Mouse (Mus musculus): ENCODE data around the gene Fem1a. TPM values are rescaled to one million over a fixed set of nuclear protein-coding genes. Genes with fewer than 3 reads are reported as not detected.

The Fem1a gene
- total and polyA plus RNA-seq, 2 experiments from 2014 or later = 37.1 to 82.1 TPM

GRCm38 (mm10) chr17:56261166-56261565, 4.6 kb downstream of the Fem1a start:
- peak overlapping the region; percentile 19; the same call in 1 of the 2 replicates for H3K9ac ChIP-seq (replicated peaks; ENCODE audit: low read depth, low read length)
- WGBS = 33% methylated on average over 3 of the region's 3 CpGs

GRCm38 (mm10) chr17:56262645-56263094, 6.1 kb downstream of the Fem1a start:
- WGBS = 35% methylated on average over 3 of the region's 3 CpGs
- Histone ChIP-seq H3K9ac (replicated peaks; ENCODE audit: low read depth, low read length) (peak overlapping the region; percentile 26; the same call in 1 of the 2 replicates), H3K4me2 (ENCODE audit: low read depth, low read length) (peak overlapping the region; percentile 32), H3K4me3 (ENCODE audit: low read depth, low read length) (no peak overlapping the region), H3K4me1 (ENCODE audit: control insufficient read depth, insufficient read depth) (peaks cover 46% of the 10 kb centered on the region), H3K27ac (ENCODE audit: low read depth) (peak overlapping the region; percentile 94), H3K27me3 (ENCODE audit: control insufficient read depth, insufficient read depth, low read length) (no peaks in the 10 kb centered on the region), H3K9me3 (replicated peaks; ENCODE audit: control insufficient read depth, low read length) (no peaks in the 10 kb centered on the region), H3K36me3 (replicated peaks; ENCODE audit: control insufficient read depth, insufficient read depth, low read length) (peaks cover 34% of the 10 kb centered on the region)
- TF ChIP-seq EP300 (IDR thresholded peaks at IDR 0.05; ENCODE audit: low read depth) (no peak), CTCF (IDR thresholded peaks at IDR 0.05; ENCODE audit: low read depth) (0 out of 2 replicates have a peak, but pooled peaks have one; percentile 6)
- DNase-seq (ENCODE audit: low spot score) (peak; percentile 78), ATAC-seq (ENCODE audit: insufficient read depth, low read depth) (peak; percentile 73)

More at GRCm38 (mm10) chr17:56261166-56261565, 4.6 kb downstream of the Fem1a start:
- Histone ChIP-seq H3K9me3 (replicated peaks; ENCODE audit: control insufficient read depth, low read length) (no peaks in the 10 kb centered on the region), H3K36me3 (replicated peaks; ENCODE audit: control insufficient read depth, insufficient read depth, low read length) (peaks cover 34% of the 10 kb centered on the region), H3K27ac (ENCODE audit: low read depth) (peak overlapping the region; percentile 94), H3K4me2 (ENCODE audit: low read depth, low read length) (peak overlapping the region; percentile 89), H3K4me1 (ENCODE audit: control insufficient read depth, insufficient read depth) (peaks cover 50% of the 10 kb centered on the region), H3K27me3 (ENCODE audit: control insufficient read depth, insufficient read depth, low read length) (no peaks in the 10 kb centered on the region), H3K4me3 (ENCODE audit: low read depth, low read length) (no peak overlapping the region)
- no peak for TF ChIP-seq CTCF (IDR thresholded peaks at IDR 0.05; ENCODE audit: low read depth)
- TF ChIP-seq EP300 (IDR thresholded peaks at IDR 0.05; ENCODE audit: low read depth) = 0 out of 2 replicates have a peak, but pooled peaks have one; percentile 39
- ATAC-seq (ENCODE audit: insufficient read depth, low read depth) (peak; percentile 46), DNase-seq (ENCODE audit: low spot score) (peak; percentile 79)

- H3K36me3 ChIP-seq (replicated peaks; ENCODE audit: control insufficient read depth, insufficient read depth, low read length) = peaks cover 26% of the 10 kb centered on the region
- H3K9ac ChIP-seq (replicated peaks; ENCODE audit: low read depth, low read length) = no peak overlapping the region
- peak; percentile 71 for DNase-seq (ENCODE audit: low spot score)
- no peaks in the 10 kb centered on the region for H3K9me3 ChIP-seq (replicated peaks; ENCODE audit: control insufficient read depth, low read length)
- peak; percentile 42 for ATAC-seq (ENCODE audit: insufficient read depth, low read depth)
- TF ChIP-seq EP300 (IDR thresholded peaks at IDR 0.05; ENCODE audit: low read depth) = no peak
- TF ChIP-seq CTCF (IDR thresholded peaks at IDR 0.05; ENCODE audit: low read depth) = peak; percentile 81
- H3K27ac ChIP-seq (ENCODE audit: low read depth) = 0 out of 2 replicates have a peak overlapping the region, but pooled peaks have one; percentile 22
- 23% methylated on average over 8 of the region's 8 CpGs for WGBS
- H3K4me3 ChIP-seq (ENCODE audit: low read depth, low read length) = no peak overlapping the region
- no peak overlapping the region for H3K4me2 ChIP-seq (ENCODE audit: low read depth, low read length)
- peaks cover 42% of the 10 kb centered on the region for H3K4me1 ChIP-seq (ENCODE audit: control insufficient read depth, insufficient read depth)
- no peaks in the 10 kb centered on the region for H3K27me3 ChIP-seq (ENCODE audit: control insufficient read depth, insufficient read depth, low read length)
These were observed 7.4 kb downstream of the Fem1a start for GRCm38 (mm10) chr17:56264020-56264419.

GRCm38 (mm10) chr17:56265011-56265410, 8.4 kb downstream of the Fem1a start:
- DNase-seq (ENCODE audit: low spot score) (no peak), ATAC-seq (ENCODE audit: insufficient read depth, low read depth) (no peak)
- Histone ChIP-seq H3K9ac (replicated peaks; ENCODE audit: low read depth, low read length) (no peak overlapping the region), H3K27ac (ENCODE audit: low read depth) (peak overlapping the region; percentile 21; the same call in 1 of the 2 replicates), H3K4me2 (ENCODE audit: low read depth, low read length) (no peak overlapping the region), H3K36me3 (replicated peaks; ENCODE audit: control insufficient read depth, insufficient read depth, low read length) (peaks cover 19% of the 10 kb centered on the region), H3K4me1 (ENCODE audit: control insufficient read depth, insufficient read depth) (peaks cover 38% of the 10 kb centered on the region), H3K4me3 (ENCODE audit: low read depth, low read length) (no peak overlapping the region), H3K9me3 (replicated peaks; ENCODE audit: control insufficient read depth, low read length) (no peaks in the 10 kb centered on the region), H3K27me3 (ENCODE audit: control insufficient read depth, insufficient read depth, low read length) (no peaks in the 10 kb centered on the region)
- TF ChIP-seq EP300 (IDR thresholded peaks at IDR 0.05; ENCODE audit: low read depth) = no peak
- no peak for TF ChIP-seq CTCF (IDR thresholded peaks at IDR 0.05; ENCODE audit: low read depth)
- WGBS = 83% methylated on average over 4 of the region's 4 CpGs

GRCm38 (mm10) chr17:56265869-56266268, 9.3 kb downstream of the Fem1a start:
- Histone ChIP-seq H3K9ac (replicated peaks; ENCODE audit: low read depth, low read length) (no peak overlapping the region), H3K36me3 (replicated peaks; ENCODE audit: control insufficient read depth, insufficient read depth, low read length) (peaks cover 21% of the 10 kb centered on the region; the same call in 1 of the 2 replicates), H3K27ac (ENCODE audit: low read depth) (no peak overlapping the region), H3K4me2 (ENCODE audit: low read depth, low read length) (no peak overlapping the region), H3K4me3 (ENCODE audit: low read depth, low read length) (no peak overlapping the region), H3K4me1 (ENCODE audit: control insufficient read depth, insufficient read depth) (peaks cover 30% of the 10 kb centered on the region), H3K27me3 (ENCODE audit: control insufficient read depth, insufficient read depth, low read length) (no peaks in the 10 kb centered on the region), H3K9me3 (replicated peaks; ENCODE audit: control insufficient read depth, low read length) (no peaks in the 10 kb centered on the region)
- no peak for ATAC-seq (ENCODE audit: insufficient read depth, low read depth)
- DNase-seq (ENCODE audit: low spot score) = no peak
- 95% methylated on average over 3 of the region's 3 CpGs for WGBS
- no peak for TF ChIP-seq EP300 (IDR thresholded peaks at IDR 0.05; ENCODE audit: low read depth)
- no peak for TF ChIP-seq CTCF (IDR thresholded peaks at IDR 0.05; ENCODE audit: low read depth)

GRCm38 (mm10) chr17:56266271-56266670, 9.7 kb downstream of the Fem1a start:
- Histone ChIP-seq H3K36me3 (replicated peaks; ENCODE audit: control insufficient read depth, insufficient read depth, low read length) (peaks cover 23% of the 10 kb centered on the region), H3K27ac (ENCODE audit: low read depth) (no peak overlapping the region), H3K27me3 (ENCODE audit: control insufficient read depth, insufficient read depth, low read length) (no peaks in the 10 kb centered on the region), H3K4me1 (ENCODE audit: control insufficient read depth, insufficient read depth) (peaks cover 26% of the 10 kb centered on the region), H3K9ac (replicated peaks; ENCODE audit: low read depth, low read length) (no peak overlapping the region), H3K4me3 (ENCODE audit: low read depth, low read length) (no peak overlapping the region), H3K9me3 (replicated peaks; ENCODE audit: control insufficient read depth, low read length) (no peaks in the 10 kb centered on the region), H3K4me2 (ENCODE audit: low read depth, low read length) (no peak overlapping the region)
- TF ChIP-seq CTCF (IDR thresholded peaks at IDR 0.05; ENCODE audit: low read depth) (no peak), EP300 (IDR thresholded peaks at IDR 0.05; ENCODE audit: low read depth) (no peak)
- no peak for DNase-seq (ENCODE audit: low spot score)
- ATAC-seq (ENCODE audit: insufficient read depth, low read depth) = no peak
- 25% methylated on average over 3 of the region's 3 CpGs for whole genome bisulfite sequencing
